Comparison of ENCODE assay signal across 20 mouse cellular contexts in the genomic region with DNA sequence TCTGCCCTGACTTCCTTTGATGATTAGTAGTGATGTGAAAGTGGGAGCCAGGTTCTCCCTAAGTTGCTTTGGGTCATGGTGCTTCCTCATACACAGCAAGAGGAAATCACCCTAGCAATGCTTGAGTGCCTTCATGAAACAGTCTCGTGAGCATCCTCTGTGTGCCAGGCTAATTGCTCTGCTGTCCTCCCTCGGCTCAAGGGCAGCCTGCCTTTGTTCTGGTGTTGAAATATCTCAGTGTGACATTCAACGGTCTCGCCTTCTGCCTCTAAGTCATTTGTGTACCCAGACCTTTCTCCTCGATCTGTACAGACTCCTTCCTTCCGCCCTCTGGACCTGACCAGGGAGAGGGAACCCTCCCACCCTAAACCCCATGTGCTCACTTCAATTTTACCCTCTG. TPM values are rescaled to one million over a fixed set of nuclear protein-coding genes. Genes with fewer than 3 reads are reported as not detected.
"Had no signal": no experiment of that assay in that cellular context is flagged by ENCODE, and none has a peak within 500 bp of the region (broad histone marks: within the 10 kb centered on the region; RNA-seq: fewer than 3 reads in every experiment).

No protein-coding gene starts in this region.

- H3K9me3 ChIP-seq: limb, embryonic 12.5 days; liver, embryonic 15.5 days; lung, embryonic 15.5 days; midbrain, embryonic 12.5 days; midbrain, embryonic 15.5 days; neural tube, embryonic 12.5 days; neural tube, embryonic 15.5 days had no signal

- H3K36me3 ChIP-seq: limb, embryonic 12.5 days; liver, embryonic 12.5 days; liver, embryonic 15.5 days; lung, embryonic 15.5 days; midbrain, embryonic 12.5 days; midbrain, embryonic 15.5 days; neural tube, embryonic 12.5 days; neural tube, embryonic 15.5 days had no signal

- H3K4me3 ChIP-seq: layer of hippocampus, adult 2 months; left cerebral cortex, adult 2 months; limb, embryonic 12.5 days; liver, embryonic 12.5 days; liver, embryonic 15.5 days; lung, embryonic 15.5 days; midbrain, embryonic 12.5 days; midbrain, embryonic 15.5 days; neural tube, embryonic 12.5 days; neural tube, embryonic 15.5 days had no signal

- H3K27me3 ChIP-seq: limb, embryonic 12.5 days; liver, embryonic 12.5 days; liver, embryonic 15.5 days; lung, embryonic 15.5 days; midbrain, embryonic 12.5 days; midbrain, embryonic 15.5 days; neural tube, embryonic 12.5 days; neural tube, embryonic 15.5 days had no signal

- H3K4me1 ChIP-seq: limb, embryonic 12.5 days; liver, embryonic 12.5 days; liver, embryonic 15.5 days; lung, embryonic 15.5 days; neural tube, embryonic 15.5 days had no signal

- ATAC-seq: liver, embryonic 12.5 days; midbrain, embryonic 15.5 days had no signal

- DNase-seq: kidney, adult 18-20 months; kidney, postnatal 25 days; layer of hippocampus, adult 9-11 months; liver; lung, adult 18-20 months; lung, postnatal 10 days; lung, postnatal 36 days; thymus, adult 18-20 months; thymus, postnatal 36 days had no signal

RNA-seq across cellular contexts. Expression of gene Ajap1, which starts 31.5 kb away (rescaled TPM):
- polyA plus RNA-seq: testis, adult 2 months had no signal
